Mouse (Mus musculus): Measurements from ENCODE around the gene Mast1. TPM values are rescaled to one million over a fixed set of nuclear protein-coding genes. Genes with fewer than 3 reads are reported as not detected.

Mast1 gene
- polyA plus RNA-seq, 1 experiment: not detected

GRCm38 (mm10) chr8:84968650-84969049, 31.5 kb upstream of the Mast1 start:
- peak overlapping the region; percentile 99 for H3K4me3 ChIP-seq
- H3K4me2 ChIP-seq (ENCODE audit: low read depth): peak overlapping the region; percentile 71
- H3K27me3 ChIP-seq (ENCODE audit: control insufficient read depth, insufficient read depth, insufficient read length): no peaks in the 10 kb centered on the region
- no peak for TF ChIP-seq TCF12 (IDR thresholded peaks at IDR 0.05; ENCODE audit: insufficient read depth, poor library complexity, severe bottlenecking)
- no peak for TF ChIP-seq CEBPB (IDR thresholded peaks at IDR 0.05; ENCODE audit: insufficient read depth, poor library complexity, severe bottlenecking)
- no peak for TF ChIP-seq REST (IDR thresholded peaks at IDR 0.05; ENCODE audit: insufficient read depth, insufficient read length)
- no peak for TF ChIP-seq TCF3 (IDR thresholded peaks at IDR 0.05; ENCODE audit: insufficient read length, low read depth)
- no peak for TF ChIP-seq POLR2AphosphoS2 (IDR thresholded peaks at IDR 0.05; ENCODE audit: insufficient read length, low read depth)
- TF ChIP-seq MYOG (IDR thresholded peaks at IDR 0.05; ENCODE audit: control insufficient read depth in 1 of 3, insufficient read depth in 1 of 3, insufficient read length in 2 of 3, low read depth in 2 of 3): no peak
- TF ChIP-seq SRF (IDR thresholded peaks at IDR 0.05; ENCODE audit: control insufficient read depth, insufficient read length, low read depth): no peak
- no peak for TF ChIP-seq POLR2A (IDR thresholded peaks at IDR 0.05; ENCODE audit: insufficient read length, low read depth)
- no peak for TF ChIP-seq USF1 (IDR thresholded peaks at IDR 0.05; ENCODE audit: low read depth)
- no peak for TF ChIP-seq MAX (IDR thresholded peaks at IDR 0.05; ENCODE audit: low read depth)
- TF ChIP-seq E2F4 (IDR thresholded peaks at IDR 0.05; ENCODE audit: insufficient read depth): no peak
- TF ChIP-seq MYOD1 (IDR thresholded peaks at IDR 0.05; ENCODE audit: control insufficient read depth in 1 of 3, insufficient read length in 2 of 3, low read depth in 2 of 3): no peak
- H3ac ChIP-seq (ENCODE audit: control insufficient read depth, insufficient read length): peak overlapping the region; percentile 79
- H3K79me2 ChIP-seq (ENCODE audit: control insufficient read depth, insufficient read depth): peaks cover 14% of the 10 kb centered on the region
- H3K36me3 ChIP-seq (ENCODE audit: control insufficient read depth, insufficient read depth): peaks cover 7% of the 10 kb centered on the region

- no peaks in the 10 kb centered on the region for H3K27me3 ChIP-seq (ENCODE audit: control insufficient read depth, insufficient read depth, insufficient read length)
- H3K4me3 ChIP-seq: peak overlapping the region; percentile 99
- H3K36me3 ChIP-seq (ENCODE audit: control insufficient read depth, insufficient read depth): peaks cover 3% of the 10 kb centered on the region
- H3K79me2 ChIP-seq (ENCODE audit: control insufficient read depth, insufficient read depth): peaks cover 14% of the 10 kb centered on the region
- H3K4me2 ChIP-seq (ENCODE audit: low read depth): peak overlapping the region; percentile 71
- no peak overlapping the region for H3ac ChIP-seq (ENCODE audit: control insufficient read depth, insufficient read length)
- TF ChIP-seq CEBPB (IDR thresholded peaks at IDR 0.05; ENCODE audit: insufficient read depth, poor library complexity, severe bottlenecking): no peak
- no peak for TF ChIP-seq SRF (IDR thresholded peaks at IDR 0.05; ENCODE audit: control insufficient read depth, insufficient read length, low read depth)
- TF ChIP-seq MAX (IDR thresholded peaks at IDR 0.05; ENCODE audit: low read depth): no peak
- TF ChIP-seq POLR2AphosphoS2 (IDR thresholded peaks at IDR 0.05; ENCODE audit: insufficient read length, low read depth): no peak
- TF ChIP-seq TCF3 (IDR thresholded peaks at IDR 0.05; ENCODE audit: insufficient read length, low read depth): no peak
- TF ChIP-seq MYOG (IDR thresholded peaks at IDR 0.05; ENCODE audit: control insufficient read depth in 1 of 3, insufficient read depth in 1 of 3, insufficient read length in 2 of 3, low read depth in 2 of 3): no peak
- TF ChIP-seq MYOD1 (IDR thresholded peaks at IDR 0.05; ENCODE audit: control insufficient read depth in 1 of 3, insufficient read length in 2 of 3, low read depth in 2 of 3): no peak
- TF ChIP-seq TCF12 (IDR thresholded peaks at IDR 0.05; ENCODE audit: insufficient read depth, poor library complexity, severe bottlenecking): no peak
- no peak for TF ChIP-seq POLR2A (IDR thresholded peaks at IDR 0.05; ENCODE audit: insufficient read length, low read depth)
These were observed 30.6 kb upstream of the Mast1 start for GRCm38 (mm10) chr8:84967532-84968304.

GRCm38 (mm10) chr8:84966603-84967002, 29.4 kb upstream of the Mast1 start:
- no peak overlapping the region for H3K4me3 ChIP-seq
- no peak for TF ChIP-seq TCF3 (IDR thresholded peaks at IDR 0.05; ENCODE audit: insufficient read length, low read depth)
- no peak for TF ChIP-seq CEBPB (IDR thresholded peaks at IDR 0.05; ENCODE audit: insufficient read depth, poor library complexity, severe bottlenecking)
- no peak for TF ChIP-seq TCF12 (IDR thresholded peaks at IDR 0.05; ENCODE audit: insufficient read depth, poor library complexity, severe bottlenecking)
- no peak for TF ChIP-seq MAX (IDR thresholded peaks at IDR 0.05; ENCODE audit: low read depth)
- TF ChIP-seq POLR2AphosphoS2 (IDR thresholded peaks at IDR 0.05; ENCODE audit: insufficient read length, low read depth): no peak
- TF ChIP-seq MYOD1 (IDR thresholded peaks at IDR 0.05; ENCODE audit: control insufficient read depth in 1 of 3, insufficient read length in 2 of 3, low read depth in 2 of 3): no peak
- no peak for TF ChIP-seq USF1 (IDR thresholded peaks at IDR 0.05; ENCODE audit: low read depth)
- no peak for TF ChIP-seq E2F4 (IDR thresholded peaks at IDR 0.05; ENCODE audit: insufficient read depth)
- TF ChIP-seq POLR2A (IDR thresholded peaks at IDR 0.05; ENCODE audit: insufficient read length, low read depth): no peak
- TF ChIP-seq MYOG (IDR thresholded peaks at IDR 0.05; ENCODE audit: control insufficient read depth in 1 of 3, insufficient read depth in 1 of 3, insufficient read length in 2 of 3, low read depth in 2 of 3): no peak
- TF ChIP-seq SRF (IDR thresholded peaks at IDR 0.05; ENCODE audit: control insufficient read depth, insufficient read length, low read depth): no peak
- TF ChIP-seq REST (IDR thresholded peaks at IDR 0.05; ENCODE audit: insufficient read depth, insufficient read length): no peak

GRCm38 (mm10) chr8:84965731-84966291, 28.7 kb upstream of the Mast1 start:
- peak overlapping the region; percentile 78 for H3K4me2 ChIP-seq (ENCODE audit: low read depth)
- no peaks in the 10 kb centered on the region for H3K36me3 ChIP-seq (ENCODE audit: control insufficient read depth, insufficient read depth)
- H3K79me2 ChIP-seq (ENCODE audit: control insufficient read depth, insufficient read depth): peaks cover 13% of the 10 kb centered on the region
- H3K27me3 ChIP-seq (ENCODE audit: control insufficient read depth, insufficient read depth, insufficient read length): no peaks in the 10 kb centered on the region
- peak overlapping the region; percentile 7 for H3ac ChIP-seq (ENCODE audit: control insufficient read depth, insufficient read length)
- peak overlapping the region; percentile 37 for H3K4me3 ChIP-seq
- no peak for TF ChIP-seq REST (IDR thresholded peaks at IDR 0.05; ENCODE audit: insufficient read depth, insufficient read length)
- peak; percentile 20 for TF ChIP-seq SRF (IDR thresholded peaks at IDR 0.05; ENCODE audit: control insufficient read depth, insufficient read length, low read depth)
- TF ChIP-seq POLR2AphosphoS2 (IDR thresholded peaks at IDR 0.05; ENCODE audit: insufficient read length, low read depth): peak; percentile 86
- TF ChIP-seq POLR2A (IDR thresholded peaks at IDR 0.05; ENCODE audit: insufficient read length, low read depth): peak; percentile 49
- peak; percentile 69 for TF ChIP-seq E2F4 (IDR thresholded peaks at IDR 0.05; ENCODE audit: insufficient read depth)
- no peak for TF ChIP-seq MYOG (IDR thresholded peaks at IDR 0.05; ENCODE audit: control insufficient read depth in 1 of 3, insufficient read depth in 1 of 3, insufficient read length in 2 of 3, low read depth in 2 of 3)

More at GRCm38 (mm10) chr8:84966603-84967002, 29.4 kb upstream of the Mast1 start:
- H3K4me2 ChIP-seq (ENCODE audit: low read depth): peak overlapping the region; percentile 68
- H3ac ChIP-seq (ENCODE audit: control insufficient read depth, insufficient read length): no peak overlapping the region
- H3K27me3 ChIP-seq (ENCODE audit: control insufficient read depth, insufficient read depth, insufficient read length): no peaks in the 10 kb centered on the region
- no peaks in the 10 kb centered on the region for H3K36me3 ChIP-seq (ENCODE audit: control insufficient read depth, insufficient read depth)
- peaks cover 14% of the 10 kb centered on the region for H3K79me2 ChIP-seq (ENCODE audit: control insufficient read depth, insufficient read depth)
